Mouse (Mus musculus) CH12.LX (cell line): ENCODE data around the gene 3100002H09Rik. TPM values are rescaled to one million over a fixed set of nuclear protein-coding genes. Genes with fewer than 3 reads are reported as not detected.

Source experiments
- DNase-seq: peaks from one replicate; pipeline ENCODE4 v3.0.0-alpha.2; 2013; ENCODE audit errors: extremely low read depth
- H3K27ac ChIP-seq: 2 replicates; pipeline ENCODE4 v1.5.1; 2012; ENCODE audit warnings: low read depth, mild to moderate bottlenecking, control low read depth, moderate library complexity; ENCODE audit not compliant: insufficient read depth
- H3K27me3 ChIP-seq: replicated peaks from 2 replicates; pipeline ENCODE3; 2012; ENCODE audit warnings: inconsistent platforms
- H3K36me3 ChIP-seq, 2 experiments: replicated peaks in 1 of 2; 2 replicates each; pipeline versions ENCODE3 to v1.6.1; 2012; ENCODE audit warnings: inconsistent platforms in 1 of 2, low read length in 1 of 2, mild to moderate bottlenecking in 1 of 2, mixed read lengths in 1 of 2, moderate library complexity in 1 of 2; ENCODE audit not compliant: control insufficient read depth in 1 of 2, insufficient read depth in 1 of 2
- H3K4me1 ChIP-seq, 2 experiments: 2 replicates each; pipeline ENCODE4 v1.6.1; 2012; ENCODE audit warnings: inconsistent platforms in 1 of 2, moderate library complexity in 1 of 2; ENCODE audit not compliant: insufficient read depth in 2 of 2, control insufficient read depth in 1 of 2
- H3K4me2 ChIP-seq: 2 replicates; pipeline ENCODE4 v1.6.1; 2012; ENCODE audit warnings: low read depth, mild to moderate bottlenecking, control low read depth; ENCODE audit not compliant: poor library complexity, insufficient read depth, severe bottlenecking
- H3K4me3 ChIP-seq, 3 experiments: fragments of 150-350 bp in 1 of 3; sonication (generic) in 1 of 3; replicated peaks in 1 of 3; 2 replicates each; pipeline versions ENCODE3 to v1.5.1; 2011 to 2012; ENCODE audit warnings: low read depth in 2 of 3, low read length in 2 of 3, mild to moderate bottlenecking in 2 of 3, moderate library complexity in 2 of 3, control low read depth in 1 of 3, improper control_type of control experiment in 1 of 3, inconsistent platforms in 1 of 3, mixed read lengths in 1 of 3; ENCODE audit not compliant: poor library complexity in 1 of 3
- H3K79me2 ChIP-seq: replicated peaks from 2 replicates; pipeline ENCODE4 v1.6.1; 2012; ENCODE audit warnings: mild to moderate bottlenecking, moderate library complexity; ENCODE audit not compliant: control insufficient read depth, poor library complexity, insufficient read depth, severe bottlenecking; ENCODE audit errors: extremely low read depth
- H3K9ac ChIP-seq: 2 replicates; pipeline ENCODE4 v1.6.1; 2012; ENCODE audit warnings: low read depth, mild to moderate bottlenecking, control low read depth, moderate library complexity; ENCODE audit not compliant: insufficient read depth
- H3K9me3 ChIP-seq: replicated peaks from 2 replicates; pipeline ENCODE3; 2012; ENCODE audit warnings: low read length, inconsistent platforms, mixed read lengths
- BHLHE40 ChIP-seq: IDR thresholded peaks from 2 replicates; pipeline ENCODE4 v1.6.1; 2011; ENCODE audit warnings: mild to moderate bottlenecking, low read depth, low read length, improper control_type of control experiment
- CHD1 ChIP-seq: IDR thresholded peaks from 2 replicates; pipeline ENCODE4 v1.6.1; 2012; ENCODE audit warnings: low read depth, low read length, improper control_type of control experiment, inconsistent platforms
- E2F4 ChIP-seq: IDR thresholded peaks from 2 replicates; pipeline ENCODE4 v1.6.1; 2011; ENCODE audit warnings: low read depth, low read length, improper control_type of control experiment; ENCODE audit not compliant: insufficient replicate concordance
- EP300 ChIP-seq: IDR thresholded peaks from 2 replicates; pipeline ENCODE4 v1.6.1; 2011; ENCODE audit warnings: low read length, improper control_type of control experiment
- ETS1 ChIP-seq: conservative IDR thresholded peaks from 2 replicates; pipeline ENCODE4 v1.6.1; 2012; ENCODE audit warnings: low read depth, mild to moderate bottlenecking, inconsistent platforms, low read length, improper control_type of control experiment, moderate library complexity
- HCFC1 ChIP-seq: IDR thresholded peaks from 2 replicates; pipeline ENCODE4 v1.6.1; 2012; ENCODE audit warnings: low read depth, mild to moderate bottlenecking, inconsistent platforms, low read length, improper control_type of control experiment
- IRF4 ChIP-seq: IDR thresholded peaks from 2 replicates; pipeline ENCODE4 v1.6.1; 2014; ENCODE audit warnings: low read depth, mild to moderate bottlenecking, inconsistent platforms, low read length, improper control_type of control experiment
- JUN ChIP-seq: IDR thresholded peaks from 2 replicates; pipeline ENCODE4 v1.6.1; 2011; ENCODE audit warnings: low read depth, mild to moderate bottlenecking, low read length, improper control_type of control experiment, moderate library complexity; ENCODE audit not compliant: insufficient read depth
- MAX ChIP-seq: IDR thresholded peaks from 2 replicates; pipeline ENCODE4 v1.6.1; 2011; ENCODE audit warnings: low read length, improper control_type of control experiment
- MAZ ChIP-seq: IDR thresholded peaks from 2 replicates; pipeline ENCODE4 v1.6.1; 2012; ENCODE audit warnings: low read depth, mild to moderate bottlenecking, inconsistent platforms, low read length, improper control_type of control experiment, moderate library complexity
- MEF2A ChIP-seq: IDR thresholded peaks from 2 replicates; pipeline ENCODE4 v1.6.1; 2014; ENCODE audit warnings: low read depth, mild to moderate bottlenecking, inconsistent platforms, low read length, improper control_type of control experiment, borderline replicate concordance
- NRF1 ChIP-seq: IDR thresholded peaks from 2 replicates; pipeline ENCODE4 v1.6.1; 2014; ENCODE audit warnings: low read depth, mild to moderate bottlenecking, inconsistent platforms, low read length, improper control_type of control experiment, moderate library complexity
- PAX5 ChIP-seq: IDR thresholded peaks from 2 replicates; pipeline ENCODE4 v1.6.1; 2012; ENCODE audit warnings: low read length, inconsistent platforms, mixed read lengths
- POLR2A ChIP-seq: IDR thresholded peaks from 2 replicates; pipeline ENCODE4 v1.6.1; 2011; ENCODE audit warnings: low read depth, mild to moderate bottlenecking, improper control_type of control experiment, low read length
- RCOR1 ChIP-seq: conservative IDR thresholded peaks from 2 replicates; pipeline ENCODE4 v1.6.1; 2012; ENCODE audit warnings: low read depth, mild to moderate bottlenecking, inconsistent platforms, low read length, improper control_type of control experiment
- SIN3A ChIP-seq: IDR thresholded peaks from 2 replicates; pipeline ENCODE4 v1.6.1; 2012; ENCODE audit warnings: low read length, improper control_type of control experiment, inconsistent platforms
- TBP ChIP-seq: conservative IDR thresholded peaks from 2 replicates; pipeline ENCODE4 v1.6.1; 2011; ENCODE audit warnings: low read depth, low read length, improper control_type of control experiment
- USF1 ChIP-seq: IDR thresholded peaks from 2 replicates; pipeline ENCODE4 v1.6.1; 2014; ENCODE audit warnings: low read depth, mild to moderate bottlenecking, inconsistent platforms, low read length, improper control_type of control experiment
- USF2 ChIP-seq: conservative IDR thresholded peaks from 2 replicates; pipeline ENCODE4 v1.6.1; 2011; ENCODE audit warnings: low read depth, low read length, improper control_type of control experiment
- ZC3H11A ChIP-seq: IDR thresholded peaks from 2 replicates; pipeline ENCODE4 v1.6.1; 2012; ENCODE audit warnings: low read depth, mild to moderate bottlenecking, inconsistent platforms, low read length, improper control_type of control experiment
- ZNF384 ChIP-seq: IDR thresholded peaks from 2 replicates; pipeline ENCODE4 v1.6.1; 2012; ENCODE audit warnings: low read depth, low read length, improper control_type of control experiment, inconsistent platforms
- dilution Hi-C: fragments of 300-500 bp; cut with MboI; formaldehyde crosslinking; loops from 2 replicates; pipeline ENCODE4 v1.14.3; 2020; ENCODE audit warnings: low sequenced_read_pairs; ENCODE audit not compliant: extremely low pct_unique_long_range_greater_than_20kb, extremely low pct_ligation_motif_present
- in situ Hi-C: fragments of 300-500 bp; cut with MboI; formaldehyde crosslinking; loops from 3 replicates; pipeline ENCODE4 v1.14.3; 2019; ENCODE audit warnings: low sequenced_read_pairs, low pct_ligation_motif_present, low pct_unique_long_range_greater_than_20kb, mixed read lengths
- polyA plus RNA-seq: library from polyadenylated mRNA; unstranded; fragments of >175 nt; gene quantifications from 2 replicates; pipeline ENCODE4 v1.2.1, GENCODE M21; 2012; ENCODE audit warnings: low read depth; ENCODE audit not compliant: insufficient read length
- total RNA-seq, 2 experiments: library from RNA; depleted of rRNA; stranded (reverse); fragments of 300-350 nt in 1 of 2; fragments of >200 nt in 1 of 2; gene quantifications; 2 replicates each; pipeline ENCODE4 v1.2.3; 2012 to 2014

The 3100002H09Rik gene
- total and polyA plus RNA-seq, 3 experiments, result not detected

- in situ Hi-C loops (no loop called here), dilution Hi-C loops (no loop called here)
- H3K79me2 ChIP-seq, result no peaks in the 10 kb centered on the region
- H3K36me3 ChIP-seq, result no peaks in the 10 kb centered on the region
- H3K27me3 ChIP-seq, result peaks cover 91% of the 10 kb centered on the region
- H3K4me3 ChIP-seq, result no peak overlapping the region
- H3K4me1 ChIP-seq, result no peaks in the 10 kb centered on the region
- no peaks in the 10 kb centered on the region for H3K9me3 ChIP-seq
- DNase-seq, result no peak
- H3K4me2 ChIP-seq, result no peak overlapping the region
- no peak overlapping the region for H3K27ac ChIP-seq
- TF ChIP-seq ETS1 (no peak), NRF1 (no peak), PAX5 (no peak)
- H3K9ac ChIP-seq, result no peak overlapping the region
Observed at GRCm38 (mm10) chr4:124605255-124605654, 5.3 kb downstream of the 3100002H09Rik start.

- H3K9me3 ChIP-seq, result no peaks in the 10 kb centered on the region
- in situ Hi-C loops (no loop called here), dilution Hi-C loops (no loop called here)
- H3K4me2 ChIP-seq, result no peak overlapping the region
- H3K4me1 ChIP-seq, result no peaks in the 10 kb centered on the region
- DNase-seq, result no peak
- TF ChIP-seq MAX, result no peak
- no peak for TF ChIP-seq NRF1
- TF ChIP-seq HCFC1, result no peak
- no peak for TF ChIP-seq MEF2A
- TF ChIP-seq USF1, result no peak
- TF ChIP-seq MAZ, result no peak
- no peak for TF ChIP-seq POLR2A
- no peak for TF ChIP-seq CHD1
- no peak for TF ChIP-seq RCOR1
- no peak for TF ChIP-seq JUN
- no peak for TF ChIP-seq TBP
- no peak for TF ChIP-seq BHLHE40
- no peak for TF ChIP-seq ZC3H11A
- TF ChIP-seq E2F4, result no peak
- no peak for TF ChIP-seq EP300
- TF ChIP-seq SIN3A, result no peak
- TF ChIP-seq IRF4, result no peak
- no peak for TF ChIP-seq ZNF384
- TF ChIP-seq USF2, result no peak
- no peak overlapping the region for H3K27ac ChIP-seq
- H3K27me3 ChIP-seq, result peaks cover 86% of the 10 kb centered on the region
- no peaks in the 10 kb centered on the region for H3K79me2 ChIP-seq
- H3K4me3 ChIP-seq, result no peak overlapping the region
- H3K9ac ChIP-seq, result no peak overlapping the region
- no peaks in the 10 kb centered on the region for H3K36me3 ChIP-seq
Observed at GRCm38 (mm10) chr4:124603712-124604111, 6.9 kb downstream of the 3100002H09Rik start.
